In the genomic region with DNA sequence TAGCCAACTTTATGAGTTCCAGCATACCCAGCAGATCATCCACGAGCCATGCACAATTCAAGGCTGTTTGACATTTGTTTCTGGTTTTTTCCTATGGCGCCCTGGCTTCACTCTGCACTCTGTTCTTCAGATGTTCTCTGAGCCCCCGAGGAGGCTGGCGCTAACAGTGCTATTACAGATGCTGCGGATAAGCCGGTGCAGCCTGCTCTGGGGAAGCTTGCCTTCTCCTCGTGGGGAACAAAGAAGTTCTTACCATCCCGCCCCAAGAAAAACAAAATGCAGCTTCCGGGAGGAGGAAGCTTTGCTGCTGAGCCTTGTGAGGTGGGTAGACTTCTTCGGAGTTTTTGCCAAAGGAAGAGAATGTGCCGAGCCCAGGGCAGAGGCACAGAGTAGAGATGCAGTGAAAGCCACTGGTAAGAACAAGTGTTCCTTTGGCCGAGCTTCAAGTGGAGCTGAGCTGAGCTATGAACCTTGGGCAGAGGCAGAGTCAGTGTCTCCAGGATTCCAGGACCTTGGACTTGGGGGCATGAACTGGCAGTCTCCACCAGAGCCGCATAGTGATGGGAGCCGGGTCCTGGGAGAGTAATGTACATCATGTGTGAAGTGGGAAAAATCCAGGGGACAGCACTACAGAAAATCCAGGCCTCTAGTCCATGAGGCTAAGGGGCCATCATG, we compare ENCODE assay signal across 9 mouse cellular contexts.
DNase-seq lines count a peak whose midpoint lies in the region; ATAC-seq and TF ChIP-seq lines count a peak whose summit lies in the region.
"Had no signal": no experiment of that assay in that cellular context is flagged by ENCODE, and none has a peak within 500 bp of the region (broad histone marks: within the 10 kb centered on the region; RNA-seq: fewer than 3 reads in every experiment).

No protein-coding gene starts in this region.

- H3K4me3 ChIP-seq in liver, adult 2 months (ENCODE audit: insufficient read depth, low read depth, low read length) = no peak overlapping the region
- H3K4me3 ChIP-seq in embryonic facial prominence, embryonic 15.5 days (replicated peaks) = no peak overlapping the region
- H3K4me3 ChIP-seq in kidney, postnatal 0 days (replicated peaks; ENCODE audit: low read depth, low read length) = no peak overlapping the region
- H3K4me3 ChIP-seq: liver, embryonic 15.5 days had no signal

- no peak for TF ChIP-seq POLR2A in liver, adult 2 months (IDR thresholded peaks at IDR 0.05; ENCODE audit: extremely low read depth, insufficient read depth, low read length)

- no peaks in the 10 kb centered on the region for H3K9me3 ChIP-seq in embryonic facial prominence, embryonic 15.5 days (replicated peaks)
- no peaks in the 10 kb centered on the region for H3K9me3 ChIP-seq in kidney, postnatal 0 days (replicated peaks; ENCODE audit: low read length)
- H3K9me3 ChIP-seq: liver, embryonic 15.5 days had no signal

- H3K27ac ChIP-seq in liver, adult 2 months (replicated peaks; ENCODE audit: insufficient read depth, low read depth, low read length) = no peak overlapping the region
- H3K27ac ChIP-seq in embryonic facial prominence, embryonic 15.5 days (replicated peaks) = peak overlapping the region; percentile 58
- peak overlapping the region; percentile 73 for H3K27ac ChIP-seq in kidney, postnatal 0 days
- H3K27ac ChIP-seq: liver, embryonic 15.5 days had no signal

- H3K9ac ChIP-seq in liver, adult 2 months (ENCODE audit: low read depth, low read length) = no peak overlapping the region
- no peak overlapping the region for H3K9ac ChIP-seq in embryonic facial prominence, embryonic 15.5 days
- H3K9ac ChIP-seq in kidney, postnatal 0 days (ENCODE audit: low read depth, low read length) = no peak overlapping the region
- H3K9ac ChIP-seq: forebrain, postnatal 0 days; liver, embryonic 15.5 days had no signal

- TF ChIP-seq CTCF in liver, adult 2 months (IDR thresholded peaks at IDR 0.05; ENCODE audit: low read depth, low read length) = no peak
- no peak for TF ChIP-seq CTCF in kidney, postnatal 0 days (IDR thresholded peaks at IDR 0.05; ENCODE audit: low read depth)

- peak; percentile 65 for DNase-seq in liver, adult 2 months (ENCODE audit: extremely low read depth, low read depth, low spot score)
- DNase-seq in liver = no peak
- DNase-seq in kidney, postnatal 0 days (ENCODE audit: low spot score) = no peak
- DNase-seq in thymus, postnatal 14 days = peak; percentile 64
- no peak for DNase-seq in left cerebral cortex, adult 8-10 months (ENCODE audit: low spot score in 2 of 2)
- DNase-seq: forebrain, postnatal 0 days had no signal

- no peaks in the 10 kb centered on the region; the same call in 1 of the 2 replicates for H3K79me2 ChIP-seq in liver, adult 2 months (ENCODE audit: control insufficient read depth, insufficient read depth, low read length)

- no peaks in the 10 kb centered on the region for H3K36me3 ChIP-seq in liver, adult 2 months (ENCODE audit: control insufficient read depth, insufficient read depth, low read length)
- H3K36me3 ChIP-seq in embryonic facial prominence, embryonic 15.5 days = no peaks in the 10 kb centered on the region
- H3K36me3 ChIP-seq in kidney, postnatal 0 days (ENCODE audit: insufficient read depth, low read length) = no peaks in the 10 kb centered on the region
- H3K36me3 ChIP-seq: liver, embryonic 15.5 days had no signal

- peaks cover 16% of the 10 kb centered on the region; the same call in 1 of the 2 replicates for H3K4me1 ChIP-seq in liver, adult 2 months (ENCODE audit: control insufficient read depth, insufficient read depth, low read length)
- H3K4me1 ChIP-seq in embryonic facial prominence, embryonic 15.5 days = peaks cover 33% of the 10 kb centered on the region
- H3K4me1 ChIP-seq in kidney, postnatal 0 days (replicated peaks; ENCODE audit: insufficient read depth, low read length) = peaks cover 2% of the 10 kb centered on the region

- H3K27me3 ChIP-seq in liver, adult 2 months (ENCODE audit: control insufficient read depth, insufficient read depth, low read length) = no peaks in the 10 kb centered on the region
- no peaks in the 10 kb centered on the region for H3K27me3 ChIP-seq in embryonic facial prominence, embryonic 15.5 days
- no peaks in the 10 kb centered on the region for H3K27me3 ChIP-seq in kidney, postnatal 0 days (ENCODE audit: insufficient read depth, low read length)
- H3K27me3 ChIP-seq: liver, embryonic 15.5 days had no signal

- ATAC-seq in embryonic facial prominence, embryonic 15.5 days (ENCODE audit: insufficient number of reproducible peaks, low FRiP score, low TSS enrichment, low read depth) = no peak
- ATAC-seq in kidney, postnatal 0 days (replicated peaks; ENCODE audit: low FRiP score, low read depth) = peak; percentile 38; the same call in 1 of the 2 replicates
- no peak for ATAC-seq in megakaryocyte progenitor cell, adult 5-6 weeks (replicated peaks; ENCODE audit: poor library complexity)
- ATAC-seq: forebrain, postnatal 0 days had no signal

- 0 out of 2 replicates have a peak overlapping the region, but pooled peaks have one; percentile 12 for H3K4me2 ChIP-seq in embryonic facial prominence, embryonic 15.5 days (replicated peaks)
- no peak overlapping the region for H3K4me2 ChIP-seq in kidney, postnatal 0 days (ENCODE audit: low read length)
- H3K4me2 ChIP-seq: liver, embryonic 15.5 days had no signal

- 66% methylated on average over 14 of the region's 14 CpGs for WGBS in liver, adult 2 months
- WGBS in embryonic facial prominence, embryonic 15.5 days = 22% methylated on average over 14 of the region's 14 CpGs
- 35% methylated on average over 14 of the region's 14 CpGs for WGBS in kidney, postnatal 0 days

Comparison
In these comparisons a context has a peak if more than half of its experiments do, and no peak if none do; other contexts are left out.
1. DNase-seq: peak in liver, adult 2 months (single experiment) and thymus, postnatal 14 days (single experiment); none in liver (single experiment), kidney, postnatal 0 days (single experiment) and left cerebral cortex, adult 8-10 months (0 of 2).